Mouse (Mus musculus) heart, postnatal 0 days (tissue): ENCODE measurements around the gene Dgcr8.

ENCODE experiments used
- CTCF ChIP-seq: IDR thresholded peaks from 2 replicates; pipeline ENCODE4 v1.5.1; 2016; ENCODE audit warnings: antibody characterized with exemption, control low read depth, low read depth
- EP300 ChIP-seq: IDR thresholded peaks from 2 replicates; pipeline ENCODE4 v1.6.1; 2016; ENCODE audit warnings: antibody characterized with exemption, low read depth

DNA sequence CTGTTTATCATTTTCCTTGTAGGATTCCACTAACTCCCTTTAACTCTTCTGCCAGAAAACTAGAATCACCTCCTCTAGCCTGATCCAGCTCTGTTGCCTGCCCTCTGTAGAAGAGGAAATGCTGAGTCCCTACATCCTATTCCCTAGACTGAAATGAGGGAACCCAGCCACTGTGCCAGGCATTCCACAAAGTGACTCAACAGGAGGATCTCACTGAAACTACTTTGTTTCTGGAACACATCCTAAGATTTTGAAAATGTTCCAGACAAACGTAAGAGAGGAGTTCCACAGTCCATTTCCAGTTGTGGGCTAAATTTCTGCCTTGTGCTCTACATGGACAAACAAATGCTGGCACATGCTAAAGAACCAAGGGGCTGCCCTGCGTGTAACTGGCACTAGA, 34.4 kb upstream of the Dgcr8 start:
- no peak for TF ChIP-seq CTCF
- TF ChIP-seq EP300 = no peak
